Mouse (Mus musculus): Measurements from ENCODE around the gene Dram1. TPM values are rescaled to one million over a fixed set of nuclear protein-coding genes. Genes with fewer than 3 reads are reported as not detected.
"Not testable (repeated sequence)": the region's sequence is repeated elsewhere in the genome, so short reads cannot be mapped to it uniquely, and the experiment has no call there.

Dram1 gene
- polyA plus RNA-seq, 1 experiment from 2014 or later = 128 TPM

GRCm38 (mm10) chr10:88380430-88381060, 1.7 kb upstream of the Dram1 start:
- peak overlapping the region; percentile 81 for H3K4me3 ChIP-seq (ENCODE audit: low read length)
- H3K4me2 ChIP-seq (ENCODE audit: low read depth, low read length) = peak overlapping the region; percentile 79
- H3K27ac ChIP-seq (ENCODE audit: low read length) = peak overlapping the region; percentile 75
- peaks cover 24% of the 10 kb centered on the region for H3K4me1 ChIP-seq (replicated peaks; ENCODE audit: control insufficient read depth, insufficient read depth, low read length)
- 34% methylated on average over 14 of the region's 14 CpGs for WGBS
- ATAC-seq (ENCODE audit: low read depth) = peak; percentile 20; the same call in 1 of the 2 replicates
- H3K27me3 ChIP-seq (ENCODE audit: control insufficient read depth, insufficient read depth, low read depth, low read length) = no peaks in the 10 kb centered on the region
- peak overlapping the region; percentile 77 for H3K9ac ChIP-seq (ENCODE audit: low read length)
- H3K9me3 ChIP-seq (ENCODE audit: control insufficient read depth, low read length) = no peaks in the 10 kb centered on the region
- no peaks in the 10 kb centered on the region for H3K36me3 ChIP-seq (ENCODE audit: control insufficient read depth, insufficient read depth, low read length)

DNA sequence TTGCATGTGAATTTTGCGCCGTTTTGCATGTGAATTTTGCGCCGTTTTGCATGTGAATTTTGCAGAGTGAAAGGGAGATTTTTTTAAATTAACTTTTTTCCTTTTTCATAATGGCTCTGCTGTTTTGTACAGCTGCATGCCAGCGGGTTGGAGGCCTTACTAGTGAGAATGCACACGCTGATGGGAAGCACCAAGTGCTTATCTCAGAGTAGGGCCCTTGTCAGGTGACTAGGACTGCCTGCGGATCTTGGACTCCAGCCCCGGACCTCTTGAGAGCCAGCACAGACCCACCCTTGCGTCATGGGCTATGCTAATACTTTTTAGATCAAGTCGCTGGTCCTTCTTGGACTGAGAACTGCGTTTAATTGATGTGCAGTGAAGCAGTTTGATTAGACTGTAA, 1.1 kb upstream of the Dram1 start:
- Histone ChIP-seq H3K27me3 (ENCODE audit: control insufficient read depth, insufficient read depth, low read depth, low read length) (no peaks in the 10 kb centered on the region), H3K4me1 (replicated peaks; ENCODE audit: control insufficient read depth, insufficient read depth, low read length) (peaks cover 24% of the 10 kb centered on the region), H3K4me2 (ENCODE audit: low read depth, low read length) (peak overlapping the region; percentile 79), H3K4me3 (ENCODE audit: low read length) (peak overlapping the region; percentile 81), H3K9me3 (ENCODE audit: control insufficient read depth, low read length) (no peaks in the 10 kb centered on the region), H3K36me3 (ENCODE audit: control insufficient read depth, insufficient read depth, low read length) (no peaks in the 10 kb centered on the region), H3K9ac (ENCODE audit: low read length) (peak overlapping the region; percentile 77), H3K27ac (ENCODE audit: low read length) (peak overlapping the region; percentile 75)
- ATAC-seq (ENCODE audit: low read depth) = peak; percentile 70
- WGBS = 3% methylated on average over 11 of the region's 11 CpGs

GRCm38 (mm10) chr10:88377666-88378065, 1.2 kb downstream of the Dram1 start:
- H3K9ac ChIP-seq (ENCODE audit: low read length) = no peak overlapping the region
- peaks cover 20% of the 10 kb centered on the region for H3K4me1 ChIP-seq (replicated peaks; ENCODE audit: control insufficient read depth, insufficient read depth, low read length)
- 74% methylated on average over 4 of the region's 4 CpGs for WGBS
- H3K4me3 ChIP-seq (ENCODE audit: low read length) = no peak overlapping the region
- ATAC-seq (ENCODE audit: low read depth) = no peak
- H3K9me3 ChIP-seq (ENCODE audit: control insufficient read depth, low read length) = no peaks in the 10 kb centered on the region
- no peaks in the 10 kb centered on the region for H3K36me3 ChIP-seq (ENCODE audit: control insufficient read depth, insufficient read depth, low read length)
- no peak overlapping the region for H3K27ac ChIP-seq (ENCODE audit: low read length)
- no peaks in the 10 kb centered on the region for H3K27me3 ChIP-seq (ENCODE audit: control insufficient read depth, insufficient read depth, low read depth, low read length)
- no peak overlapping the region for H3K4me2 ChIP-seq (ENCODE audit: low read depth, low read length)

- Histone ChIP-seq H3K27ac (ENCODE audit: low read length) (no peak overlapping the region), H3K36me3 (ENCODE audit: control insufficient read depth, insufficient read depth, low read length) (no peaks in the 10 kb centered on the region), H3K4me2 (ENCODE audit: low read depth, low read length) (no peak overlapping the region), H3K9me3 (ENCODE audit: control insufficient read depth, low read length) (no peaks in the 10 kb centered on the region), H3K9ac (ENCODE audit: low read length) (no peak overlapping the region), H3K4me1 (replicated peaks; ENCODE audit: control insufficient read depth, insufficient read depth, low read length) (peaks cover 16% of the 10 kb centered on the region), H3K4me3 (ENCODE audit: low read length) (no peak overlapping the region), H3K27me3 (ENCODE audit: control insufficient read depth, insufficient read depth, low read depth, low read length) (no peaks in the 10 kb centered on the region)
- ATAC-seq (ENCODE audit: low read depth) = no peak
- 3% methylated on average over 11 of the region's 11 CpGs for WGBS
Measured at GRCm38 (mm10) chr10:88376770-88377169, 2.1 kb downstream of the Dram1 start.

- H3K4me2 ChIP-seq (ENCODE audit: low read depth, low read length) = no peak overlapping the region
- H3K9me3 ChIP-seq (ENCODE audit: control insufficient read depth, low read length) = no peaks in the 10 kb centered on the region
- peaks cover under 1% of the 10 kb centered on the region for H3K4me1 ChIP-seq (replicated peaks; ENCODE audit: control insufficient read depth, insufficient read depth, low read length)
- no peak for ATAC-seq (ENCODE audit: low read depth)
- H3K4me3 ChIP-seq (ENCODE audit: low read length) = no peak overlapping the region
- no peaks in the 10 kb centered on the region for H3K36me3 ChIP-seq (ENCODE audit: control insufficient read depth, insufficient read depth, low read length)
- no peaks in the 10 kb centered on the region for H3K27me3 ChIP-seq (ENCODE audit: control insufficient read depth, insufficient read depth, low read depth, low read length)
- H3K27ac ChIP-seq (ENCODE audit: low read length) = no peak overlapping the region
- 31% methylated on average over 10 of the region's 10 CpGs for WGBS
- H3K9ac ChIP-seq (ENCODE audit: low read length) = no peak overlapping the region
Measured at GRCm38 (mm10) chr10:88374984-88375383, 3.9 kb downstream of the Dram1 start.

DNA sequence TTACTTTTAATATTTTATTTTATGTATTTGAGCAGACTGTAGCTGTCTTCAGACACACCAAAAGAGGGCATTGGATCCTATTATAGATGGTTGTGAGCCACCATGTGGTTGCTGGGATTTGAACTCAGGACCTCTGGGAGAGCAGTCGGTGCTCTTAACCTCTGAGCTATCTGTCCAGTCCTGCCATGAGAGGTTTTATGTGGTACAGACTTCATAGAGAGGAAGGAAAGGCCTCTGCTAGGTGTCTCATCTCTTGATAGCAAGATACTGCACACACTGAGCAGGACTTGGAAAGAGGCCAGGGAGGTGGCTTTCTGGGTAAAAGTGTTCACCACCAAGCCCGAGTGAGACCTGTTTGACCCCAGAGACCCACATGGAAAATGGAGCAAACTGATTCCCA, 5.9 kb downstream of the Dram1 start:
- not testable (repeated sequence) for H3K9me3 ChIP-seq (ENCODE audit: control insufficient read depth, low read length); H3K27ac ChIP-seq (ENCODE audit: low read length); H3K36me3 ChIP-seq (ENCODE audit: control insufficient read depth, insufficient read depth, low read length); H3K9ac ChIP-seq (ENCODE audit: low read length); H3K4me2 ChIP-seq (ENCODE audit: low read depth, low read length); ATAC-seq (ENCODE audit: low read depth); H3K4me3 ChIP-seq (ENCODE audit: low read length); H3K4me1 ChIP-seq (replicated peaks; ENCODE audit: control insufficient read depth, insufficient read depth, low read length); H3K27me3 ChIP-seq (ENCODE audit: control insufficient read depth, insufficient read depth, low read depth, low read length)
- 75% methylated on average over 2 of the region's 2 CpGs for WGBS

DNA sequence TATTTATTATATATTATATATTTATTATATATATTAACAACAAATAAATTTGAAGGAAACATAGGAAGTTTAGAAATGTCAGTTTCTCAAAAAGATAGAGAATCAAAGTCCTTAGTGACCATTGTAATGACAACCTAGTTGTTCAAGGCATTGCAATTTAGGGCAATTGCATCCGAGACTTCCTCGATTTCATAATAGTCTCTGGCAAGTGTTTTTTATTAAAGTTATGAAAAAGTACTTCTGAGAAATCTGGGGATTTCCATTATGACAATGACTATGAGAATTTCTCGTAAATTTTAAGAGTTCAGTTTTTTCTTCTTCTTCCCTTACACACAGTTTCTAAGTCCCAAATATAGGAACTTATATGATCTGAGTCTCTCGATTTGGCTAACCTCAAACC, 6.4 kb downstream of the Dram1 start:
- no peak for ATAC-seq (ENCODE audit: low read depth)
- WGBS = 83% methylated on average over 4 of the region's 4 CpGs
- Histone ChIP-seq H3K4me3 (ENCODE audit: low read length) (no peak overlapping the region), H3K9me3 (ENCODE audit: control insufficient read depth, low read length) (no peaks in the 10 kb centered on the region), H3K9ac (ENCODE audit: low read length) (no peak overlapping the region), H3K27ac (ENCODE audit: low read length) (no peak overlapping the region), H3K27me3 (ENCODE audit: control insufficient read depth, insufficient read depth, low read depth, low read length) (no peaks in the 10 kb centered on the region), H3K4me2 (ENCODE audit: low read depth, low read length) (no peak overlapping the region), H3K4me1 (replicated peaks; ENCODE audit: control insufficient read depth, insufficient read depth, low read length) (no peaks in the 10 kb centered on the region), H3K36me3 (ENCODE audit: control insufficient read depth, insufficient read depth, low read length) (no peaks in the 10 kb centered on the region)

DNA sequence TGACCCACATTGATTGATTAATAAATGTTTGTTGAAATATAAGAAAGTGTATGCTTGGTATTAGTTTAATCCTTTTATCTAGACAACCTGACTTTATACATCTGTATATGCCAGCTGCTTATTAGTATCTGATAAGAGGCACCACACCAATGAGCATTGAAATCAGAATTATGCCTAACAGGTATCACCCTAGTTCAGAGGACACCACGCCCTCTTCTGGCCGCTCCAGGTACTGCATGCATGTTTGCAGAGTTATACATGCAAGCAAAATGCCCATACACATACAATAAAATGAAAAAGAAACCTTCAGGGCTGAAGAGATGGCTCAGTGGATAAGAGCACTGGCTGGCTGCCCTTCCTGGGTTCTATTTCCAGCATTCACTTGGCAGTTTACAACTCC, 7.1 kb downstream of the Dram1 start:
- no peaks in the 10 kb centered on the region for H3K27me3 ChIP-seq (ENCODE audit: control insufficient read depth, insufficient read depth, low read depth, low read length)
- no peak overlapping the region for H3K4me2 ChIP-seq (ENCODE audit: low read depth, low read length)
- 6% methylated on average over 2 of the region's 2 CpGs for WGBS
- no peaks in the 10 kb centered on the region for H3K4me1 ChIP-seq (replicated peaks; ENCODE audit: control insufficient read depth, insufficient read depth, low read length)
- H3K9ac ChIP-seq (ENCODE audit: low read length) = no peak overlapping the region
- H3K9me3 ChIP-seq (ENCODE audit: control insufficient read depth, low read length) = no peaks in the 10 kb centered on the region
- no peaks in the 10 kb centered on the region for H3K36me3 ChIP-seq (ENCODE audit: control insufficient read depth, insufficient read depth, low read length)
- H3K4me3 ChIP-seq (ENCODE audit: low read length) = no peak overlapping the region
- no peak overlapping the region for H3K27ac ChIP-seq (ENCODE audit: low read length)
- no peak for ATAC-seq (ENCODE audit: low read depth)

DNA sequence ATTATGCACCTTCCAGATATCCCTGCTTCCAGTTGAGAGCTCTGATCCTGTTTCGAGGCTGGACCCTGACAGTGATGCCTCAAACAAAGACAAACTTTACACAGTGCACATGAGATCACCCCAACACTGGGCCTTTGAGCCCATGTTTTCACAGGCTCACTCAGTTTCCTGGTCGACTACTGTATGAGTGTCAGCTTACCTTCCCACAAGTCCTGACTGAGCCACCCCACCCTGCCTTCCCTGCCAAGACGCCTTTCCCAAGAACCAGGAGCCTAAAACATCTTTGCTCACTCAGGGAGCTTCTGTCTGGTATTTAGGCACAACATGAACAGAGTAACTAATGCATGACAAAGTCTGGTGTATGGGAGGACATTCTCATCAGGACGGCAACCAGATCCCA, 9.6 kb downstream of the Dram1 start:
- Histone ChIP-seq H3K9me3 (ENCODE audit: control insufficient read depth, low read length) (no peaks in the 10 kb centered on the region), H3K4me2 (ENCODE audit: low read depth, low read length) (no peak overlapping the region), H3K9ac (ENCODE audit: low read length) (no peak overlapping the region), H3K4me1 (replicated peaks; ENCODE audit: control insufficient read depth, insufficient read depth, low read length) (no peaks in the 10 kb centered on the region), H3K36me3 (ENCODE audit: control insufficient read depth, insufficient read depth, low read length) (no peaks in the 10 kb centered on the region), H3K27me3 (ENCODE audit: control insufficient read depth, insufficient read depth, low read depth, low read length) (no peaks in the 10 kb centered on the region), H3K4me3 (ENCODE audit: low read length) (no peak overlapping the region), H3K27ac (ENCODE audit: low read length) (no peak overlapping the region)
- no peak for ATAC-seq (ENCODE audit: low read depth)
- 47% methylated on average over 4 of the region's 4 CpGs for WGBS

GRCm38 (mm10) chr10:88364221-88364620, 14.7 kb downstream of the Dram1 start:
- ATAC-seq (ENCODE audit: low read depth) = no peak
- Histone ChIP-seq H3K36me3 (ENCODE audit: control insufficient read depth, insufficient read depth, low read length) (no peaks in the 10 kb centered on the region), H3K9me3 (ENCODE audit: control insufficient read depth, low read length) (no peaks in the 10 kb centered on the region), H3K27me3 (ENCODE audit: control insufficient read depth, insufficient read depth, low read depth, low read length) (no peaks in the 10 kb centered on the region), H3K4me3 (ENCODE audit: low read length) (no peak overlapping the region), H3K4me1 (replicated peaks; ENCODE audit: control insufficient read depth, insufficient read depth, low read length) (no peaks in the 10 kb centered on the region), H3K27ac (ENCODE audit: low read length) (no peak overlapping the region), H3K9ac (ENCODE audit: low read length) (no peak overlapping the region), H3K4me2 (ENCODE audit: low read depth, low read length) (no peak overlapping the region)
- WGBS = 73% methylated on average over 3 of the region's 3 CpGs
